Mouse (Mus musculus) midbrain, embryonic 16.5 days (tissue): ENCODE results near the gene 1600002K03Rik. TPM values are rescaled to one million over a fixed set of nuclear protein-coding genes. Genes with fewer than 3 reads are reported as not detected.
A peak's percentile ranks its signal among the peaks of the same experiment; 100 is the strongest.

ENCODE experiments used
- ATAC-seq: fragments of 200-750 bp; cut with Nextera tagmentation; 2 replicates; pipeline ENCODE4 v1.8.0; 2017; ENCODE audit warnings: moderate TSS enrichment
- H3K27ac ChIP-seq: fragments of 300-500 bp; sonication (generic); 2 replicates; pipeline ENCODE4 v1.5.1; 2014; ENCODE audit warnings: mild to moderate bottlenecking, low read length, mixed read lengths
- H3K27me3 ChIP-seq: fragments of 300-500 bp; sonication (generic); 2 replicates; pipeline ENCODE4 v1.6.1; 2014; ENCODE audit warnings: low read depth, low read length, mixed read lengths; ENCODE audit not compliant: control insufficient read depth, insufficient read depth
- H3K36me3 ChIP-seq: fragments of 300-500 bp; sonication (generic); 2 replicates; pipeline ENCODE4 v1.6.1; 2014; ENCODE audit warnings: mild to moderate bottlenecking, low read length, moderate library complexity, mixed read lengths; ENCODE audit not compliant: control insufficient read depth, insufficient read depth
- H3K4me1 ChIP-seq: fragments of 300-500 bp; sonication (generic); 2 replicates; pipeline ENCODE4 v1.6.1; 2014; ENCODE audit warnings: mild to moderate bottlenecking, low read length, mixed read lengths; ENCODE audit not compliant: control insufficient read depth, insufficient read depth
- H3K4me2 ChIP-seq: fragments of 300-500 bp; sonication (generic); 2 replicates; pipeline ENCODE4 v1.6.1; 2014; ENCODE audit warnings: mild to moderate bottlenecking, low read length, mixed read lengths
- H3K4me3 ChIP-seq: fragments of 300-500 bp; sonication (generic); 2 replicates; pipeline ENCODE4 v1.5.1; 2014; ENCODE audit warnings: low read depth, mild to moderate bottlenecking, low read length, moderate library complexity, mixed read lengths
- H3K9ac ChIP-seq: fragments of 300-500 bp; sonication (generic); 2 replicates; pipeline ENCODE4 v1.6.1; 2014; ENCODE audit warnings: low read depth, low read length, mixed read lengths
- H3K9me3 ChIP-seq: fragments of 300-500 bp; sonication (generic); replicated peaks from 2 replicates; pipeline ENCODE4 v1.6.1; 2014; ENCODE audit warnings: mild to moderate bottlenecking, low read length, mixed read lengths; ENCODE audit not compliant: control insufficient read depth, poor library complexity, severe bottlenecking
- WGBS: fragments of 180-500 bp; shearing (Covaris S2); extraction: QIAGEN DNeasy Blood & Tissue Kit; methylation state at CpG from one replicate; pipeline ENCODE4 v1.1.7; 2014; 5-methylcytosine and 5-hydroxymethylcytosine counted together
- polyA plus RNA-seq: library from polyadenylated mRNA; unstranded; fragments of >200 nt; fragmentation: Nextera tagmentation; extraction: Ambion mirVana; gene quantifications from 2 replicates; pipeline ENCODE4 v1.2.1, GENCODE M21; 2015

1600002K03Rik gene
- polyA plus RNA-seq, 1 experiment from 2014 or later = 11.0 TPM

DNA sequence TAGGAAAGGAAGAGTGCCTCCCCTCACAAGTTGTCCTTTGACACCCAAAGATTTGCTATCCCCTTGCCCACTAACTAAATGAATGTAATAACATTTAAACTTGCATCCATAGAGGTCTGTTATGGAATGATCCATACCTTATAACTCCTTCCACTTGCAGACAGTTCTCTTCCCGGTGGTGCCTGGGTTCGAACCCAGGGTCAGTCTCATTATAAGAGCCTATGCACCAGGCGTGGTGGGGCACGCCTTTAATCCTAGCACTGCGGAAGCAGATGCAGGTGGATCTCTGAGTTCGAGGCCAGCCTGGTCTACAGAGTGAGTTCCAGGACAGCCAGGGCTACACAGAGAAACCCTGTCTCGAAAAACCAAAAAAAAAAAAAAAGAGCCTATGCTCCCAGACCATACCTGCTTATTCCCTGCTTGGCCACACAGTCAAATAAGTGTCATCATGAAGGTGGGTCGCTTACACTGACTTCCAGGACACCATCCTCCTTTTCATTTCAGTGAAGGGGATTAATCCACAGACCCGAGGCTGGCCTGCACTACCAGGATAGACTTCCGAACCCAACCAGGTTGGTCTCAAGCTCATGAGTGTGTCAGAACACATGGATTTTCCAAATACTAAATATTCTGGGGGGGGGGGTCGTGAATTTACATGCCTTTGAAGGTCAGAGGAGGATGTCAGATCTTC lies 32.6 kb upstream of the 1600002K03Rik start:
- Histone ChIP-seq H3K27me3 (no peaks in the 10 kb centered on the region), H3K36me3 (peaks cover 18% of the 10 kb centered on the region; the same call in 1 of the 2 replicates), H3K27ac (peak overlapping the region; percentile 96), H3K4me3 (no peak overlapping the region), H3K4me2 (no peak overlapping the region), H3K4me1 (peaks cover 34% of the 10 kb centered on the region), H3K9me3 (no peaks in the 10 kb centered on the region), H3K9ac (no peak overlapping the region)
- no peak for ATAC-seq
- 75% methylated on average over 11 of the region's 11 CpGs for WGBS

DNA sequence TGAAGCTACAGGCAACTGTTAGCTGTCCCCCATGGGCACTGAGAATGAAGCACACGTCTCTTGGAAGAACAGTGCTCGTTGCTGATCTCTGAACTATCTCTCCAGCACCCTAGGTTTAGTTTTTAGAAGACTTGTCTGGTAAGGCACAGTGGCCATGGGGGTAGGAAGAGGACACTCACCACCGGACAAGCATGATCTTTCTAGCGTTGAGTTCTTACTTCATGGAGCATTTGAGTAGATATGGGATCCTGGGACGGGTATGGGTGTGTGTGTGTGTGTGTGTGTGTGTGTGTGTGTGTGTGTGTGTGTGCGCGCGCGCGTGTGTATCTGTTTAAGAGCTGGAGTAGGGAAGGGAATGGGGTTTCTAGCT lies 32.1 kb upstream of the 1600002K03Rik start, which contains the start of gene Cbarp:
Cbarp (minus strand) TSS at position 170 of the 370 bp plus-strand sequence.
- Histone ChIP-seq H3K27me3 (no peaks in the 10 kb centered on the region), H3K9me3 (no peaks in the 10 kb centered on the region), H3K36me3 (peaks cover 17% of the 10 kb centered on the region; the same call in 1 of the 2 replicates), H3K4me2 (peak within 1 kb of the TSS; percentile 97), H3K4me1 (peaks cover 34% of the 10 kb centered on the region), H3K4me3 (peak within 1 kb of the TSS; percentile 81), H3K9ac (peak within 1 kb of the TSS; percentile 36), H3K27ac (peak within 1 kb of the TSS; percentile 96)
- no peak for ATAC-seq
- WGBS = 66% methylated on average over 10 of the region's 10 CpGs

DNA sequence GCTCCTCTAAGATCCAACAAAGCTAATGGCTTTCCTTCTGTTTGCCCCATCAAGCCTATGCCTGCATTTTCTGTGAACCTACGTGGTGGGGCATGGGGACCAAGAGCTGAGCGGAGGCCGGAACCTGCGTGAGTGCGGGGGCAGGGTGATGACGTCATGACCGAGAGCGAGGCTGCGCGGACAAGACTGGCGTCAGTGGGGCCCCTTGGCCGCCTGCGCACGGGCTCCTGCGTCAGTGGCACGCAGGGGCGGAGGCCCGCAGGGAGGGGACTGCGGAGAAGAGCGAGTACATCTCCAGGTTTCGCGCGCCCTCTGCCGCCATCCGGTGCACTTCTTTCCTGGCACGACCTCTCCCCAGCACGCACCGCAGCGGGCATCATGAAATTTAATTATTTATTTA lies 31.5 kb upstream of the 1600002K03Rik start:
- peaks cover 30% of the 10 kb centered on the region for H3K4me1 ChIP-seq
- WGBS = under 1% methylated on average over 28 of the region's 29 CpGs

DNA sequence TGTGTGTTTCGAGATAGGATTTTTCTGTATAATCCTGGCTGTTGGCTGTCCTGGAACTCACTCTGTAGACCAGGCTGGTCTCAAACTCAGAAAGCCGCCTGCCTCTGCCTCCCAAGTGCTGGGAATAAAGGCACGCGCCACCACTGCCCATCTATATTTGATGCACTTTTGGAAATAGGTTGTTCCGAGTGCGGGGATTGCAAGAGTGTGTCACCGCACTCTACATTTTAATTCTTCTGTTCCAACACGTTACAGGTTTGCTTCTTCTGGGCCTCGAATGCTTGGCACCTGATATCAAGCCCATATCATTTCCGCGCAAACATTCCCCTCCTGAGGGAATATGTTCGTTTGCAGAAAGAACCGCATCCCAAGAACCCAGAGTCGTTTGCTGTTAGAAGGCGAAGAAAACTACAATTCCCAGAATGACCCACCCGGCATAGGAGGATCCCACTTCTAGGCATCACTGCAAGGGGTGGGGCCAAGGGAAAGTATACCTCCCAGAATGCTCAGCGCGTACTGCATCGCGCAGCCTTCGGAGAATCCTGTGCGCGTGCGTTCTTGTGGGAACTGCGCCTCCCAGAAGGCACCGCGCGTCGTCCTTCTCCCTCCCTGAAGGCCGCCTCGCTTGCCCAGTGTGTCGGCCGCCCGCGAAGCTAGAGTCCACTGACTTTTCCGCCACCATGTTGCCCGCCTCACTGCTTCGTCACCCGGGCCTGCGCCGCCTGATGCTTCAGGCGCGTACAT lies 30.8 kb upstream of the 1600002K03Rik start:
- Histone ChIP-seq H3K4me2 (peak overlapping the region; percentile 97), H3K9ac (peak overlapping the region; percentile 96), H3K4me1 (peaks cover 26% of the 10 kb centered on the region), H3K9me3 (no peaks in the 10 kb centered on the region), H3K4me3 (peak overlapping the region; percentile 81), H3K36me3 (peaks cover 9% of the 10 kb centered on the region; the same call in 1 of the 2 replicates), H3K27ac (peak overlapping the region; percentile 85), H3K27me3 (no peaks in the 10 kb centered on the region)
- ATAC-seq = peak; percentile 84
- 1% methylated on average over 43 of the region's 43 CpGs for WGBS

More for the DNA sequence above, 31.5 kb upstream of the 1600002K03Rik start:
- ATAC-seq = peak; percentile 55
- peaks cover 12% of the 10 kb centered on the region; the same call in 1 of the 2 replicates for H3K36me3 ChIP-seq
- peak overlapping the region; percentile 36; the same call in 1 of the 2 replicates for H3K9ac ChIP-seq
- no peaks in the 10 kb centered on the region for H3K9me3 ChIP-seq
- no peaks in the 10 kb centered on the region for H3K27me3 ChIP-seq
- peak overlapping the region; percentile 81 for H3K4me3 ChIP-seq
- H3K27ac ChIP-seq = peak overlapping the region; percentile 85
- H3K4me2 ChIP-seq = peak overlapping the region; percentile 97

DNA sequence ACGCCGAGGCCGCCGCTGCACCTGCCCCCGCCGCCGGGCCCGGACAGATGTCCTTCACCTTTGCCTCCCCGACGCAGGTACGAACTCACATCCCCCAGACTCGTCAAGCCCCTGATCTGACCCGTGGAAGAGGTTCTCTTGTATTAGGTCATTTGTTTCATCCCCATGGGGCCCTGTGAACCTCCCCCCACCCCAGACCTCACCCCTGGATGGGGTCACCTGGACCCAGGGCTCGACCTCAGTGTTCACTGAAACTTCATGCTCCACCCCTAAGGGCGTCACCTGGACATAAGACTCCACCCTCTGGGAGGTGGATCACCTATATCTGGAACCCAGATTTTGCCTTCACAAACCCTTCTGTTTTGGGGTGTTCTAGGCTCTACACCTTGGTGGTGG lies 30.2 kb upstream of the 1600002K03Rik start:
- peak overlapping the region; percentile 81 for H3K4me3 ChIP-seq
- no peak for ATAC-seq
- under 1% methylated on average over 15 of the region's 15 CpGs for WGBS
- peak overlapping the region; percentile 84 for H3K27ac ChIP-seq
- H3K9me3 ChIP-seq = no peaks in the 10 kb centered on the region
- H3K27me3 ChIP-seq = no peaks in the 10 kb centered on the region
- H3K4me1 ChIP-seq = peaks cover 20% of the 10 kb centered on the region
- peak overlapping the region; percentile 97 for H3K4me2 ChIP-seq
- H3K36me3 ChIP-seq = peaks cover 9% of the 10 kb centered on the region; the same call in 1 of the 2 replicates
- H3K9ac ChIP-seq = peak overlapping the region; percentile 96

DNA sequence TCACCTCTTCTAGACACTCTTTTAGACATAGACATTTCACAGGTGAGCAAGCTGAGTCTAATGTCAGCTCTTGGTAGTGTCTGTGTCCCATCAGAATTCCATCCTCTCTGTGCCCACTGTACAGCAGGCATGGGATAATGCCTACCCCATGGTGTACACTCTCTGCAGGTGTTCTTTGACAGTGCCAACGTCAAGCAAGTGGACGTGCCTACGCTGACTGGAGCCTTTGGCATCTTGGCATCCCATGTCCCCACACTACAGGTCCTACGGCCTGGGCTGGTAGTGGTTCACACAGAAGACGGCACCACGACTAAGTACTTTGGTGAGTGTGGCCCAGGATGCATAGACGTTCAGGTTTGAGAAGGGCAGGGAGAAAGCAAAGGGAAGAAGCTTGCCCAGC lies 29.1 kb upstream of the 1600002K03Rik start:
- WGBS = 90% methylated on average over 7 of the region's 7 CpGs
- Histone ChIP-seq H3K9me3 (no peaks in the 10 kb centered on the region), H3K4me1 (peaks cover 22% of the 10 kb centered on the region), H3K36me3 (peaks cover 9% of the 10 kb centered on the region; the same call in 1 of the 2 replicates), H3K27ac (no peak overlapping the region), H3K9ac (no peak overlapping the region), H3K4me3 (no peak overlapping the region), H3K27me3 (no peaks in the 10 kb centered on the region), H3K4me2 (no peak overlapping the region)
- no peak for ATAC-seq

DNA sequence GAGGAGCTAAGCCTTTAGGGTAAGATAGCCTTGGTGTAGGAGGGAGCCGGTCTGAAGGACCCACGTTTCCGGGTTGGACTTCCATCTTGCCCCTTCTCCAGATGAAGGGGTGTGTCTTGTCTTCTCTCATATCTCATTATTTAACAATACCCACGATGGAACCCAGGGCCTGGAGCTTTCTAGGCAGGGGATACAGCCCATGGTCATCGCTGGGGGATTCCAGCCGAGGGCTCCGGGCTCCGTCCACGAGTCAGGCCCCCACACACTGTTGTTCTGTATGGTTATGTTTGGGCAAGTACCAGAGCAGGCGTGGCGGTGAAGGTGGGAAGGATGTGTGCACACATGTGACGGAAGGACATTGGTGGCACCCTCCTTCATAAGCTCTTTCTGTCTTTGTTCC lies 28.6 kb upstream of the 1600002K03Rik start:
- no peaks in the 10 kb centered on the region for H3K27me3 ChIP-seq
- H3K36me3 ChIP-seq = peaks cover 9% of the 10 kb centered on the region; the same call in 1 of the 2 replicates
- H3K4me1 ChIP-seq = peaks cover 22% of the 10 kb centered on the region
- H3K9me3 ChIP-seq = no peaks in the 10 kb centered on the region
- no peak overlapping the region for H3K4me2 ChIP-seq
- H3K4me3 ChIP-seq = no peak overlapping the region
- 94% methylated on average over 12 of the region's 12 CpGs for WGBS
- no peak overlapping the region for H3K9ac ChIP-seq
- H3K27ac ChIP-seq = no peak overlapping the region
- no peak for ATAC-seq

DNA sequence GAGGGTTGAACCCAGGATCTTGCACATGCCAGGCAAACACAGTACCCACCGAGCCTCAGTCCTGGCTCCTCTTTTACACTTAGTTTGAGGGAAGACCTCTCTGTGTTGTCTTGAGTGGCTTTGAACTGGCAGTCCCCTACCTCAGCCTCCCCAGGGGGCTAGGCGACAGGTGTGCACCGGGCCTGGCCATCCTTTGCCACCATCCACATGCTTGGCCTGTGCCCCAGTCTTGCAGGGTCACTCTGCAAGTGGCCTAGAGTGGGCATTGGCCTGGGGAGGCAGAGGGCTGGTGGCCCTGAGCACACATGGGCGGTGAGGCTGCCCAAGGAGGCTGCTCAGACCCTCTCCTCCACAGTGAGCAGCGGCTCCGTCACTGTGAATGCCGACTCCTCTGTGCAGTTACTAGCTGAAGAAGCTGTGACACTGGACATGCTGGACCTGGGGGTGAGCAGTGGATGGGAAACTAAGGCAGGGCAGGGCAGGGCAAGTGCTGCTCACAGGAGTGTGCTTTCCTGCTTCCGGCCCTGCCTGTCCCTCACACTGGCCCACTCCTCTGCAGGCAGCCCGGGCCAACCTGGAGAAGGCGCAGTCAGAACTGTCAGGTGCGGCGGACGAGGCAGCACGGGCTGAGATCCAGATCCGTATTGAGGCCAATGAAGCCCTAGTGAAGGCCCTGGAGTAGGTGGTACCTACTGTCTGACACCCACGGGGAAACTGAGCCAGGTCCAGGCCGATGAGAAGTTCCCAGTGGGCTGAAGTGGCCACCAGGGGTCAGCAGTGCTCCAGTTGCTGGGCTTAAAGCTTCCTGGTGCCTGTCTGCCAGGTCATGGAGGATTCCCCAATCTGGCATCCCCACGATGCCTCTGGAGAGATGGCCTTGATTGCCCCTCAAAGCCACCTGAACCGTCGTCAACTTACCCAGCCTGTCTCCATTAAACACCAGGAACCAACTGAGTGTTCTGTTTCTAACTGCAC lies 27.6 kb upstream of the 1600002K03Rik start:
- no peak overlapping the region for H3K4me2 ChIP-seq
- ATAC-seq = no peak
- H3K9ac ChIP-seq = no peak overlapping the region
- no peak overlapping the region for H3K27ac ChIP-seq
- H3K27me3 ChIP-seq = no peaks in the 10 kb centered on the region
- peaks cover 22% of the 10 kb centered on the region for H3K4me1 ChIP-seq
- 67% methylated on average over 20 of the region's 20 CpGs for whole genome bisulfite sequencing
- H3K4me3 ChIP-seq = no peak overlapping the region
- H3K9me3 ChIP-seq = no peaks in the 10 kb centered on the region
- peaks cover 9% of the 10 kb centered on the region; the same call in 1 of the 2 replicates for H3K36me3 ChIP-seq
